Mouse (Mus musculus) heart, postnatal 36 days (tissue): ENCODE results near the gene Itga4. TPM values are rescaled to one million over a fixed set of nuclear protein-coding genes. Genes with fewer than 3 reads are reported as not detected.

Experiments
- DNase-seq, 2 experiments: peaks; one replicate each; pipeline ENCODE4 v3.0.0; 2021 to 2022
- intact Hi-C: fragments of 180-260 bp; cut with DNase I; formaldehyde crosslinking; loops from one replicate; pipeline ENCODE4 v1.15.1; 2025
- total RNA-seq, 2 experiments: library from RNA; stranded (reverse); gene quantifications; 2 replicates each; pipeline ENCODE4 v1.2.3; 2021

Itga4 gene
- total RNA-seq, 2 experiments from 2014 or later: 1.9 to 3.0 TPM

- no peak for DNase-seq
- intact Hi-C loops: no loop called here
Measured at GRCm38 (mm10) chr2:79379087-79380041, 124.1 kb downstream of the Itga4 start.

Other genes with a start within 250 kb of the Itga4 start
- not detected for gene Neurod1, start 201.3 kb downstream of the Itga4 start, total RNA-seq
- gene Cerkl, start 201.4 kb downstream of the Itga4 start, total RNA-seq: under 1 TPM; 0.76 to 0.97 TPM